Mouse (Mus musculus): ENCODE measurements around the gene Dnajc16.
"Not testable (repeated sequence)": the region's sequence is repeated elsewhere in the genome, so short reads cannot be mapped to it uniquely, and the experiment has no call there.

The Dnajc16 gene

GRCm38 (mm10) chr4:141794152-141794535 lies 3.4 kb upstream of the Dnajc16 start:
- DNase-seq: no peak

DNA sequence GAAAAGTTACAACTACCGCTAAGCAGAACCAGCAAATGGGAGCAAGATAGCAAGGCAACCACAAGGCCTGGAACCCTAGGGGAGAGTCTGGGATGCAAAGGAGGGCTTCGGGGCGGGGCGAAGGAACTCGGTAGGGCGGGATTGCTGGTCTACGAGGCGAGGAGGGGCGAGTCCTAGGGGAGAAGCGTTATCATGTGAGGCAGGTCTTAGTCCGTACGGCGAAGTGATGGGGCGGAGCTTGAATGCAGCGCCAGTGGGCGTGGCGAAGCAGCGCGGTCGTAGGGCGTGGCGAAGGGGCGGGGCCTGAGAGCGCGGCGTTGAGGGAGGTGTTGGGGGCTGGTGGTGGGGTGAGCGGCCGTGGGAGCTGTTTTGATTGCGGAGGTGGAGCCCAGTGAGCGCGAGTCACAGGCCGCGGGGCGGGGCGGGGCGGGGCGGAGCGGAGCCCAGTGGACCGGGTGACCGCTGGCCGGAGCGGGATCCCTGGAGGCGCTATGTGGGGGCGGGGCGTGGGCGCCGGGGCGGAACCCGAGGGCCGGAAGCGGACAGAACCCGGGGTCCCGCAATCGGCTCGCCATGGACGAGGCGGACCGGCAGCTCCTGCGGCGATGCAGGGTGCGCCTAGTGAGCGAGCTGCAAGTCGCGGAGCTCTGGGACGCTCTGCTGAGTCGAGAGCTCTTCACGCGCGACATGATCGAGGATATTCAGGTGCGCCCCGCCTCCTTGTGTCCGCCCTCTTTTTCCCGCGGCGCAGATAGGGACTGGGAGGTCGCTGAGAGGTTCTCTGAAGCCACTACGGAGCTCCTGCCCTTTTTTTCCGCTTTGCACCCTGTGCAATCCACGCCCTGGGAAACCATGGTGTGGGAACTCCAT lies 2.8 kb upstream of the Dnajc16 start, which contains the start of gene Casp9:
TSS of gene Casp9 (plus strand) at position 331 of the 870 bp plus-strand sequence.
- DNase-seq: peak; percentile 95

GRCm38 (mm10) chr4:141792554-141793281 lies 2.0 kb upstream of the Dnajc16 start:
- peak; percentile 16 for DNase-seq

DNA sequence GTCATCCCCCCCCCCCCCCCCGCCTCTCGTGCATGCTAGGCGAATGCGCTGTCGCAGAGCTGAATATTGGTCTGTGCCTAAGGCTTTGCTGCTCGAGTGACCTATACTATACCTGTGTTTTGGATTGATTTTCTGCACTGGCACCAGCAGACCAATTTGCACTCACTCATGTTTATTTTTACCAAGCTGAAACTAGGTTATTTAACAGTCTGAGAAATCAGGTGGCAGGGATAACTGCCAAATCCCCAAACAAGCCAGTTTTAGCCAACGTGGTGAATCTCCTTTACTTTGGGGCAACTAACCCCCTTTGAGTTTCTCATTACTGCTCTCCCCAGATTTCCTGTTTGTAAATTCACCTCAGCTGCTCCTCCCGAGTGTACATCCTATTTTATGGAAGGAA lies 1.2 kb upstream of the Dnajc16 start:
- DNase-seq: peak; percentile 42

DNA sequence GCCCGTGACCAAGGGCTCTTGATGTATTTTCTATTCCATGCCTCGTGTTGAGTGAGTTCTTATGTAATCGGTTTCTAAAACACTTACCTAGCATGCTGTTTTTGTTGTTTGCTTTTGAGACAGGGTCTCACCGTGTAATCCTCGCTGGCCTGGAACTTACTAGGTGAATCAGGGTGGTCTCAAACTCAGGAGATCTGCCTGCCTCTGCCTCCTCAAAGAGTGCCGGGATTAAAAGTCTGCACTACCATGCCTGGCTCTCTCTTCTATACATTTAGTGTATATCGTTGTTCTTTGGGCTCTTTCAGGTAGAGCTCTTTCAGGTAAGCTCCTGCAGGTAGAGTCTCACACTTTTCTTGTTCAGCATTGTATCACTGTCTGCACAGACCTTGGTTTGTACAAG lies 755 bp upstream of the Dnajc16 start:
- no peak for DNase-seq

DNA sequence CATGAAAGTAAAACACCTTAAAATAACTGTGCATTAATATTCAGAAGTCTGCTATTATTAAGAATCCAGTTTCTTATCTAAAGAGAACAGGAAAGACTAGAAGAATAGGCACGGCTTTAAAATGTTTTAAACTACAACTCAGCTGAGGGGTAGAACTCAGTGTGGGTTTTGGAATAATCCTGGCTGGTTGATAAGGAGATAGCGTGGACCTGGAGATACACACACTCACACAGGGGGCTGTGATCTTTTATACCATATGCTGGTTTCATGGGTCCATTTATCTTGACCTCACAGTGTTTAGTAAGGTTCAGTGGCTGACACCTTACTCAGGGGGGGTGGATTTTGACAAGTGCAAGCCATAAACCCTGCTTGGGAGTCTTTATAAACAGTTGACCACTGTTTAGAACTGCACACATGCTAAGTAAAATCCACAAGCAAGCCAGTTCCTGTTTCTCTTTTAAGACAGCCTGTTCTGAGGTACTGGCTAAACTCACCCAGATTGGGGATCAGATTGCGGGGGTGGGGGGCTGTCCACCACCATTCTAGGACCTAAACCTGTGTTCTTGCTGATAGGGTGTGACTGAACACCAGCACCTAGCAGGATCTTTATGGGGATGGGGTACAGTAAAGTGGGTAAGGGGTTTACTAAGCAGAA lies 1.0 kb downstream of the Dnajc16 start:
- DNase-seq: no peak

DNA sequence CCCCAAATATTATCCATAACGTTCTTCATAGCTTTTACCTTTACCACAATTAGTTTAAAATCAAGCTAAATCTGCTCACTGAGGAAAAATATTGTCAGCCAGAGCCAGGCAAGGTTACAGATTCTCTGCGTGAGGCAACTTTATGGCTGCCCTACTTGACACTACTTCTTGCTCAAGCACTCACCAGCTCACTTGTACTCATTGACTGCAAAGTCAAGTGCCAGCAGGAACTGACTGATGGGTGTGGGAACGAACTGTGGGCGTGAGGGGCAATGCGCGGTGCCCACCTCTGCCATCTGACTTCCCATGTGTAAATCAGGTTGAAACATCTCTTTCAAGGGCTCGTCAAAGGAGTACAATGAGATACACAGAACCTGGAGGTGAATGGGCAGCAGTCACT lies 3.3 kb downstream of the Dnajc16 start:
- DNase-seq: no peak

DNA sequence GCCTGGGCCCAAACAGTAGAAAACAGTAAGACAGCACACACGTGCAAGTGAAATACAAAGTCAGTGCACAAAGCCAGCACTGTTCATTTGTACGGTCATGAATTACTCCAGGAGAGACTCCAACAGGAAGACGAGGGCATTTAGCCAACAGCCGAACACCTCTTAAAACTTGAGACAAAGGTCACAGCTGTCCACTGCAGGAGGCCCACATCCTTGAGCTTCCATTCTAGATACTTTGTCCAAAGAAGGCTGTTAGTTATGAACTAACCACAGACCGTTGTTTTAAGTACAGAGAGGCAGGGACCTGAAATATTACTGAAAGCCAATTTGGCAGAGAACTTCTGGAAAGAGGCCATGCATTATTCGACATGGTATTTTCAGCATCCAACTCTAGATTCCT lies 3.7 kb downstream of the Dnajc16 start:
- no peak for DNase-seq

DNA sequence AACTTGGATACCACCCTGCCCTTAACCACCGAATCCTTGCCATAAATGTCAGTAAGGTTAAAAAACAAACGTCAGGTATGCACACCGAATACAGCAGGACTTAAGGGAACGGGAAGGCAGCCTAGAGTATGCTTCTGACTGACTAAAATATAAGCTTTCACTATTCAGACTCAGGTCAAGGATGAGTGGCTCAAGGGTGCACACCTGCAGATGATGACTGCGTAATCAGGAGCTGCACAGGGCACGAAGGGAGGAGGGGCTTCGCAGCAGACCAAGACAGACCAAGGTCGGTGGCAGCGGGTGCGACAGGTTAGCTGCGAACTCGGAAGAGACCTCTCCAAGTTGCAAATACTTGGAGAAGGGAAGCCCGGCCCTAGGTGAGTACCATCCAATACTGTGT lies 4.6 kb downstream of the Dnajc16 start:
- no peak for DNase-seq

GRCm38 (mm10) chr4:141784835-141785234 lies 5.9 kb downstream of the Dnajc16 start:
- DNase-seq: no peak

DNA sequence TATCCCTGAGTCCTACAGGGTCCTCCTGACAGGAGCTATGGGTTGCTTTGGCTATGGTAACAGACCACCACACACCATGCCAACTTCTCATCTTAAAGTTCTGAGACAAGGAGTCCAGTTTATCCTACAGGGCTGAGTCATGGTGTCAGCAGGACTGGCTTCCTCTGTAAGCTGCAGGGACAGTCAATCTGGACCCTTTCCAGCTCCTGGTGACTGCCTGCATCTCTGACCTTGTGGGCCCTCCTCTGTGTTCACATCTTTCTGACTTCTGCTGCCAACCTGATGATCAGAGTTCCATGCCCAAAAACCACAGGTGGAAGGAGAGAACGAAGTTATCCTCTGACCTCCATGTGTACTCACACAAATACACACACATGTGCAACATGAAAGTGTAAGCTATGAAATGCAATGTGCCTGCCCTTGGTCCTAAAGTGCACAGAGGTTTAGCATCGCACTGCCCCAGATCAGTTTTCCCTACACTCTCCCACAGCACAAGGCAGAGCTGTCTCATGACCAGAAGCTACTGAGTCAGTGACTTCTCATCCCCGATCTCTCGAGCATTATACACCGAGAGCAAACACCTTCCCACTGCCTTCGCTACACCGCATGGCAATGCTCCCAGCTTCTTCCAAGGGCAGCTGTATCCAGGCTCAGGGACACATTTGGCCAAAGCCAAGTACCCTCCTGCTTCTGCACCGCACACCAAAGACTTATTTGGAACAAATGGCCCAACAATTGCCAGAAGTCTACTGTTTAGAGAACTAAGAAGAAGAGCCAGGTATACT lies 9.3 kb downstream of the Dnajc16 start:
- no peak for DNase-seq

- DNase-seq: no peak
These were observed 10.9 kb downstream of the Dnajc16 start for GRCm38 (mm10) chr4:141779828-141780227.

DNA sequence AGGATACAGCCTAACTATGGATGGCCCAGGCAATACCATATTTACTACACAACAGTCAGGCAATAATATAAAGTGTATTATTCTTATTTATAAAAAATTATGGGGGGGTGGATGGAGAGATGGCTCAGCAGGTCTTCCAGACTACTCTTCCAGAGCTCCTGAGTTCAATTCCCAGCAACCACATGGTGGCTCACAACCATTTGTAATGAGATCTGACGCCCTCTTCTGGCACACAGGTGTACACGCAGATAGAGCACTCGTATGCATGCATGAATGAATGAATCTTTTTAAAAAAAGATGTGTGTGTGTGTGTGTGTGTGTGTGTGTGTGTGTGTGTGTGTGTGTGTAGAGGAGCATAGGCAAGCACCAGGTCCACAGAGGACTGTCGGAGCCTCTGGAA lies 17.7 kb downstream of the Dnajc16 start:
- DNase-seq: not testable (repeated sequence)

- DNase-seq: no peak
These were observed 18.9 kb downstream of the Dnajc16 start for GRCm38 (mm10) chr4:141771823-141772222.

GRCm38 (mm10) chr4:141769501-141770160 lies 21.1 kb downstream of the Dnajc16 start:
- DNase-seq: no peak

DNA sequence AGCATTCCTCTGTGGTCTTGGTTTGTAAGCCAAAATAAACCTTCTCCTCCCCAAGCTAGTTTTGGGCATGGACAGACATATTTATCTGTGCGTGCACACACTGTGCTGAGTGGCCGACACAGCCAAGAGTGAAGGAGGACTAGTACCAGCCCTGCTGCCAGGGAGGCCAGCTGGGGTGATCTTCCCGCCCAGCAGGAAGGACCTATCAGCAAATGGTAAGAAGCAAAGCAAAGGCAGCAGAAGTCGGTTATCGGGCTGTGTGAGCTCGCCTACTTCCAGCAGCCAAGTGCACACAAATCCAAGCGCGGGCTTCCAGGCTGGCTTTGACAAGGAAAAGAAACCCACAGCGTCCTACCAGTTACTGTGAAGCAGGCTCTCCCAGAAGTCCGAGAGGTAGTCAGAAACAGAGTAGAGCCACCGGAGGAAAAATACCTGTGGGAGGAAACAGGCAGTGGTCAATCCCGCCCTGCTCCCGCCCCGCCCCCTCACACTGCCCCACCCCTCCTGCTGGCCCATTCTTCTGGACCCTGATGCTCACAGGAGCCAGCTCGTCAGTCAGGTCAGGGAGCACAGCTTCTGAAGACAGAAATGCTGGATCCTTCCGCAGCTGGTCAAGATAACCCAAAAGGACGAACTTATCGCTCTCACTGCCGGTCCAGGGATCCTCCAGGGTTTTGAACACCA lies 23.2 kb downstream of the Dnajc16 start:
- peak; percentile 67 for DNase-seq

- peak; percentile 18 for DNase-seq
These were observed 23.9 kb downstream of the Dnajc16 start for GRCm38 (mm10) chr4:141766668-141767352.

DNA sequence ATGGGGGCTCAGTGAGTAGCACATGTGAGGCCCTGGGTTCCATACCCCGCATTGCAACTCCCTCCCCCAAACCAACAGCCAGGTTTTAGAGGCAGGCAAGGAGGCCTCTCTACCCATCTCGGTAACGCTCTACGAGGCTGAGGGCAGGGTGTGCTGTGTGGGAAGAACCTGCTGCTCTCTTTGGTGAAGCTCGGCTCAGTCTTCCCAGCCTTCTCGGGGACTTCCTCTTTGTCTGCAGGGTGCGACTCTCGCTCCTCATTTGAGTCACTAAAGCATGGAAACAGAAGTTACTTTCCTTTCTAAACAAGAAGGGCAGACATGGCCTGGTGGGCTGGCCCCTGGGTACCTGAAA lies 24.4 kb downstream of the Dnajc16 start:
- DNase-seq: no peak

DNA sequence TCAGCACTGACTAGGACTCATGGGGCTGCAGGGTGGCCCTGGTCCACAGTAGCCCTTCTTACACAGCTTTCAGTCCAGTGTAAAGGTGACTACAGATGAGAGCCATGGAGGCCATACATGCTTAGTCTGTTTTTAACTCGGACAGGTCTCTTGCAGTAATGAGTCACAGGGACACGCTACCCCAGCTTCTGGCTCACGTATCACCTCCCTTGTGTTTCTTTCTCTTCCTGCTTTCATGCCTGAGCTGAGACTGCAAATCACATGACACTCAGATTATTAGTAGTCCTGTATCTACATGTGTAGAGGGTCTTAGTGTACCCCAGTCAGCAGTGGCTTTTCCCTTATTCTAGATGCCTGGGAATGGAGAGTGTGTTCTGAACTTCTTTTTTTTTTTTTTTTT lies 25.7 kb downstream of the Dnajc16 start:
- DNase-seq: no peak

GRCm38 (mm10) chr4:141763476-141763875 lies 27.3 kb downstream of the Dnajc16 start:
- DNase-seq: no peak

GRCm38 (mm10) chr4:141762102-141762598 lies 28.6 kb downstream of the Dnajc16 start:
- DNase-seq: no peak
